Mouse (Mus musculus): ENCODE results near the gene Olfr419.

DNA sequence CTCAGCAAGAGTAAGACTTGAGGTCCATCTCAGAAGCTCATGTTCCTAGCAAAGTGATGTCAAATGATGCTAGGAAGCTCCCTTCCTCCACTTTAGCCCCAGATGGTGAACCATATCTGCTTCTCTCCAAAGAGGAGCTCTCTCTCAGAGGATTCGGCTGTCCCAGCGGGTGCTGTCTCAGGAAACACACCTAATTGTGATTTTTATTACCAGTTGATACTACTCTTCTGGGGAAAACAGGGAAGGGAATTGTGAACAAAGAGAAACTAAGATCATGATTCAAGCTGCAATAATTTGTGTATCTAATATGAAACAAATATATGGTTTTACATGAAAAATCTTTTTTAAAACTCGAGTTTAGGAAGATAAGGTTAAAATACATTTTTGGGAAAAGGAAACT is at the start of gene Olfr419:
- no peak for TF ChIP-seq JUND (conservative IDR thresholded peaks at IDR 0.05; ENCODE audit: low read depth, low read length)
- TF ChIP-seq PAX5 (IDR thresholded peaks at IDR 0.05; ENCODE audit: low read length) = no peak
